Mouse (Mus musculus): ENCODE results near the gene Slc25a31.

Slc25a31 gene

GRCm38 (mm10) chr3:40738381-40738912, 29.8 kb downstream of the Slc25a31 start:
- no peak for DNase-seq (ENCODE audit: low spot score in 2 of 2)

DNA sequence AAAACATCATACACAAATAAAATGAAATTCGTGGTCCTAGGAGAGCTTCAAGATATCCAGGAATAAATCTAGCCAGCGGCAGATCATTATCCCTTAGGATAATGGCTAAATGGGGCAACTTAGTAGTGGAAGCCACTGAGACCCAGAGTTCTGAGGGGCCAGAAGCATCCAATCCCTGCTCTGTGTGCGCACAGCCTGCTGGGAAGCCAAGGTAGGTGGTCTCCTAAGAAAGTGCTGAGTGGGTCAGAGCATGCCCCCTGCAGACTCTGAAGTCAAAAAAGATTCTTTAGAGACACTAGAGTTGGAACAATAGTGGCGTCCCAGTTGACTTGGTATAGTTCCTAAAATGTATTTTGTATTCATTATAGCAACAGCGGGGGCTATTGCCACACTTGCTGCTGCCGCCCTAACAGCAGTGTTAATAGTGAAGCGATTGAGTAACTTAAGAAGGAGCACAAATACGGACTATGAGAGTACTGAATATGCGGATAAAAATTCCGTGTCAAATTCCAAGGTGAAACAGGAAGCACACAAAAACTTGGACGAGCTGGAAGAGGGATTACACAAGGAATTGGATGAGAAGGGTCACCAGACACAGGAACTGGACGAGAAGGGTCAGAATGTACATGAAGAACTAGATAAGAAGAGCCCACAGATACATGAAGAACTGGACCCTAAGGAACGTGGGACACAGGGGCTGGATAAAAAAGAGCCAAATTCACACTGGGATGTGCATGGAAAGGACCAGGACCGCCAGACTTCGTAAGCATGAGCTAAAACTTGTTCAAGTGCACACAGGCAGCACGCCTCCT, 35.6 kb downstream of the Slc25a31 start, which contains the start of gene Hspa4l:
Hspa4l (plus strand) TSS at position 472 of the 812 bp plus-strand sequence.
- no peak for DNase-seq (ENCODE audit: low spot score in 2 of 2)

- peak; percentile 83 to 90 for DNase-seq (ENCODE audit: low spot score in 2 of 2)
Measured at GRCm38 (mm10) chr3:40744836-40745660, 36.4 kb downstream of the Slc25a31 start.

- DNase-seq (ENCODE audit: low spot score in 2 of 2), result no peak
Measured at GRCm38 (mm10) chr3:40745661-40746547, 37.2 kb downstream of the Slc25a31 start.

DNA sequence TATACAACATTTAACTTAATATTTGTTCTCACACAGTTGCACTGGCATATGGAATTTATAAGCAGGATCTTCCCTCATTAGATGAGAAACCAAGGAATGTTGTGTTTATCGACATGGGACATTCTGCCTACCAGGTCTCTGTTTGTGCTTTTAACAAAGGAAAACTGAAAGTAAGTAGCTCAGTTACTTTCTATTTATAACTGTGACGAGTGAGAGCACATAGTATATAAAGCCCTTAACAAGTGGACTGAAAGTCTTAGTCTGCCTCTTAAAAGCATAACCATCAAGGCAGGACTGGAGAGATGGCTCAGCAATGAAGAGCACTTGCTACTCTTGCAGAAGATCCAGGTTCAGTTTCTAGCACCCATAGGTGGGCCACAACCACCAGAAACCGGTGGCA, 52.1 kb downstream of the Slc25a31 start:
- no peak for DNase-seq (ENCODE audit: low spot score in 2 of 2)

- no peak for DNase-seq (ENCODE audit: low spot score in 2 of 2)
Measured at GRCm38 (mm10) chr3:40761312-40761711, 52.7 kb downstream of the Slc25a31 start.

Data from frontal cortex, postnatal 10 days (tissue).